Mouse (Mus musculus) thymus, postnatal 36 days (tissue): ENCODE measurements at regions not wholly inside any gene's neighbourhood (a gene's known extent, or its start where the extent isn't known, plus 50 kb on each side); places are given as distances from the start of the nearest gene placed in this dataset.

Experiments
- DNase-seq, 2 experiments: peaks; one replicate each; pipeline ENCODE4 v3.0.0; 2022; ENCODE audit warnings: mixed read lengths in 2 of 2

GRCm38 (mm10) chr11:86408686-86409579 lies 51.5 kb upstream of the Med13 start:
- DNase-seq, result peak; percentile 27 to 40

GRCm38 (mm10) chr11:86409580-86409947 lies 52.2 kb upstream of the Med13 start:
- DNase-seq, result no peak

GRCm38 (mm10) chr11:86410521-86410920 lies 53.1 kb upstream of the Med13 start:
- DNase-seq, result no peak

- DNase-seq, result no peak
Measured at GRCm38 (mm10) chr11:86412772-86413390, 55.5 kb upstream of the Med13 start.

- no peak for DNase-seq
Measured at GRCm38 (mm10) chr11:86416471-86416870, 59.1 kb upstream of the Med13 start.

GRCm38 (mm10) chr11:86417164-86417563 lies 59.8 kb upstream of the Med13 start:
- no peak for DNase-seq

GRCm38 (mm10) chr11:86419810-86420483 lies 62.5 kb upstream of the Med13 start:
- DNase-seq, result no peak

- no peak for DNase-seq
Measured at GRCm38 (mm10) chr11:86428926-86429325, 55.5 kb upstream of the Rnft1 start.

GRCm38 (mm10) chr11:86430287-86430686 lies 54.2 kb upstream of the Rnft1 start:
- no peak for DNase-seq

GRCm38 (mm10) chr11:86431550-86431949 lies 52.9 kb upstream of the Rnft1 start:
- no peak for DNase-seq

GRCm38 (mm10) chr11:86434106-86434505 lies 50.4 kb upstream of the Rnft1 start:
- DNase-seq, result no peak
